Mouse (Mus musculus): ENCODE measurements around the gene Fam25c. TPM values are rescaled to one million over a fixed set of nuclear protein-coding genes. Genes with fewer than 3 reads are reported as not detected.
A peak's percentile ranks its signal among the peaks of the same experiment; 100 is the strongest.
"Not testable (repeated sequence)": the region's sequence is repeated elsewhere in the genome, so short reads cannot be mapped to it uniquely, and the experiment has no call there.

Fam25c gene
- total RNA-seq, 2 experiments from 2014 or later: not detected

DNA sequence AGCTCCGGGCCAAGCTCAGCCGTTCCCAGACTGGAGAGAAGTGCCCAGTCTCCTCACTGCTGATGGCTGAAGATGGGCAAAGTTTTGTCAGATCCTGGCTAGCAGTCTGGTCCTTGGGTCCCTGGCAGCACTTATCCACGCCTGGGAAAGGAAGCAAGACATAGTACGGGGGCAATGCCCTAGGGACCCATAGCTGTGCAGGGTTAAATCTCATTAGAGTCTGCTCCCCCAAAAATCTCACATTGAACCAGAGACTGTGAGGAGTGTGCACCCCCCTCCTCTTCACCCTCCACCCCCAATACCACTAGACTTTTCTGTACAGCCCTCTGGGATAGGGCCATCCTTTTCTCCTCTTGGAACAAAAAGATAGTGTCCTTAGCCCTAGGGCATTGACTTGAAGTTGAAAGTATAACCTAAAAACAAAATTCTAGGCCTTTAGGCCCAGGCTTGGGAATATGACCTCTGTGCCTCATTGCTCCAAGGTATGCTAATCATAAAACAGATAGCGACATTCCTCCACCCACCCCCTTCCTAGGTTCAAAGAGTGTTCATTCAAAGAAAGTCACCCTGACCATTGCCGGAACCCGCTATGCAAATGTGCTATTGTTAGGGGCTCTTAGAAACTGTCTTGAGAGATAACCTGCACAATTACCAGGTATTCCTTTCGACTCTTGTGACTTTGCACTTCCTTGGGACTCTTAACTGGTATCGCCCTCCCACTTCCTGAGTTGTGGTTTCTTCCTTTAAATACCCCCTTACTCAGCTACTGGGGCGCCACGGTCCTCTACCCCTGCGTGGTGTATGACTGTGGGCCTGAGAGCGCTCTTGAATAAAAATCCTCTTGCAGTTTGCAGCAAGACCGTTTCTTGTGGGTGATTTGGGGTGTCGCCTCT is 9.3 kb upstream of the Fam25c start:
- not testable (repeated sequence) for DNase-seq (ENCODE audit: low spot score in 2 of 2)

DNA sequence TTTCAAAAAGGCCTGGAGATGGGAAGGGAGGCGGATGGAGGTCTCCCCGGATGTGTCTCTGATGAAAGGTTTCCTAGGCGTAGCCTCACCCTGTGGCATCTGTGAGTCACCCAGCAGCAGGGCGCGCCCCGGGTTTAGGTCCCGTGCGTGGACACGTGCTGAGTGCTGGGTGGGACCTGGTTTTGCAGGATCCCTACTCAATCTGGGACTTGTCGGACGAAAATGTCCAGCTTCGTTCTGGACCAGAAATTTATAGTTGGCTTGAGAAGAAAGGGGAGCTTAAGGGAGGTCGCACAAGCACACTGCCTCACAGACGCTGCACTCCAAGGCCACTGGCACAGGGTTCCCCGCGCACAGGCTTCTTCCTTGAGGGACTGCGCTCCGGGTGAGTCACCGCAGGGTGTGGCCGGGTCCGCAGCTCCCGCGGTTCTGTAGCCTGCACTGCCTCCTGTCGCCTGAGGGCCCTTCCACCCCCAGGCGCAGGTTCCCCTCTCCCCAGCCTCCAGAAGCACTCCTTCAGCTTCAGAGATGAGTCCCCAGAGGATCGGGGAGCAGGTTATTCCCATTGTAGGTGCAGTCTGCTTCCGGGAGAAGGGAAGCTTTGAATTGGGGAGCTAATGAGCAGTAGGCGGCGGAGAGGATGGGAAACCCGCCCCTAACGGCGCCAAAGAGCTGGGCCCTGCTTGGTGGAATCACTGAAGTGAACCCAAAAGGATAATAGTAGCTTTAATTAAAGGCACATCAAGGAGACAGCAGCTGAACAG is 8.4 kb upstream of the Fam25c start:
- peak; percentile 22 to 33 for DNase-seq (ENCODE audit: low spot score in 2 of 2)

DNA sequence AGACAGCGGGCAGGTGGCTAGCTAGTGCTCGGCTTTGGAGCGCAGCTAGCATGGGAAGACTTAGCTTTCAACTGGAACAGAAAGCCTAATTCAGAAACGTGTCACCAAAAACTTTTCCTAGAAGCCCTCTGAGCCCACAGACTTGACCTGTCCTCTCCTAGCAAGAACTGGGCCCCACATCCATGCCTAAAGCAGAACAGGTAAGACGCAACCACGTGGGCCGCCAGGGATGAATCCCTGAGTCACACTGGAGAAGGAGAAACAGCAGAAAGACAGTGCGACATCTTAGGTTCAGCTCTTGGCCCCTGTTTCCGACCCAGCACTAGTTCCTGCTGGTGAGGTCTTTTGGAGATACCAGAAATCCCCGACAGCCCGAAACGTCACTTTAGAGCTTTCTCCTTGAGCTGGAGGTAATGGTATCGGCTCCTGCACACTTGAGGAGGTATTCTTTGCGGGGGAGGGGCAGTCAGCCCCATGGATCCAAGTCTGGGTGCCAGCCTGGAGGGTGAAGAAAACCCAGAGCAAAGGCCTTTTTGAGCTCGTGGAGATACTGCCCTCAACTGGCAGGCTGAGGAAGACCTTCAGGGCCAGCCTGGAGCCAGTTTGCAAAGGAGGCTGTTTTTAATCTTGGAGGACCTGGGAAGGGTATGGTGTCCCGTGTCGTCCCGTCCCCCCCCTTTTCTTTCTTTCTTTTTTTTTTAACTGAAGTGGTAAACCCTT is 7.7 kb upstream of the Fam25c start:
- DNase-seq (ENCODE audit: low spot score in 2 of 2): peak; percentile 62 to 72

DNA sequence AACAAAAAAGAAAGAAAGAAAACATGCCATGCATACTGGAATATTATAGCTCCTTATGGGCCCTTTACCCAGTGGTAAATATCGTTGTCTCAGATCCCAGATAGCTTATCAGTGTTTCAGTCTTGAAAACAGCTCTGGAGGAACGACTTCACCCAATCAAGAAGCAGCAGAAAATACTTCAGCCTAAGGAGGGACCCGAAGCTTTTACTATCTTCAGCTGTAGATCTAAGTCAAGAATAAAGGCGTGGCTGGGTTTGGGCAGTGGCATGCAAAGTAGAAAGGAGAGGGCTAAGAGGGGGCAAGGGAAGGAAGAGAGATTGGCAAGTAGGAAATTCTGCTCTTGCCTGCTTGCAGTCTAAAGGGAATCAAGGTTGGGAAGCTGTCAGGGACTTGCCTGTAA is 6.9 kb upstream of the Fam25c start:
- no peak for DNase-seq (ENCODE audit: low spot score in 2 of 2)

DNA sequence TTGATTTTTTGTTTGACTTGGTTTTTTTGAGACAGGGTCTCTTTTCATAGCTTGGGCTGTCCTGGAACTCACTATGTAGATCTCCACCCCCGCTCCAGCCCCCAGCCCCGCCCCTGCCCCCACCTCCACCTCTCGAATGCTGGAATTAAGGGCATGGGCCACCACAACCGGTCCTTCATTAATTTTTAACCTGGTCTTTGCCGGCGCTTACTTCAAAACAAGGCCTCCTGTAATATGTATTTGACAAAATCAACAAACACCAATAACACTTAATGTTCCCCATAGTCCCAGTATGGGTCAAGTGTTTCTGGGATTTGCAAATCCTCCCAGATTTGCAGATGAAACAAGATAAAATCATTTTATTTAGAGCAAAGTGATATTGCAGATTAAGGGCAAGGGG is 5.0 kb upstream of the Fam25c start:
- DNase-seq (ENCODE audit: low spot score in 2 of 2): no peak

DNA sequence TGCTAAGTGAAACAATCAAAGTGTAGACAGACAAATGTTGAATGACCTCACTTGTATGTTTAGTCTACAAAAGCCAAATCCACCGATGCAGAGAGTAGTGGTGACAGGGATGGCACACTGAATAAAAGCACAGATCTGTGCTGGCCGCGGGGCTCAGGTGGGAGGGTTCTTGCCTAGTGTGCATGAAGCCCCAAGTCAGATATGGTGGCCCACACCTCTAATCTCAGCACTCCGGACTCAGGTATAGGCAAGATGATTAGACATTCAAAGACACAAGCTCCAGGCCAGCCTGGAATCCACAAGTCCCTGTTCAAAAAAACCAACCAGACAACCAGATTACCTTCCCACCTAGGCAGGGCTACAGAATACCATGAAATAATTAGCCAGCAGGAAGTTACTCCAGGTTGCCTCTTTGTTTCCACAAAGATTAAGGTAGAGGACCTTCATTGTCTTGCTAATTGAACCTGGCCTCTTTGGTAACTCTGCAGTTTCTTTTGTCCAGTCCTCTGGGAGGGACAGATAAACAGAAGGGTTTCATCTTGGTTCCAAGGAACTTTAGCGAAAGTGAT is 4.5 kb upstream of the Fam25c start:
- no peak for DNase-seq (ENCODE audit: low spot score in 2 of 2)

DNA sequence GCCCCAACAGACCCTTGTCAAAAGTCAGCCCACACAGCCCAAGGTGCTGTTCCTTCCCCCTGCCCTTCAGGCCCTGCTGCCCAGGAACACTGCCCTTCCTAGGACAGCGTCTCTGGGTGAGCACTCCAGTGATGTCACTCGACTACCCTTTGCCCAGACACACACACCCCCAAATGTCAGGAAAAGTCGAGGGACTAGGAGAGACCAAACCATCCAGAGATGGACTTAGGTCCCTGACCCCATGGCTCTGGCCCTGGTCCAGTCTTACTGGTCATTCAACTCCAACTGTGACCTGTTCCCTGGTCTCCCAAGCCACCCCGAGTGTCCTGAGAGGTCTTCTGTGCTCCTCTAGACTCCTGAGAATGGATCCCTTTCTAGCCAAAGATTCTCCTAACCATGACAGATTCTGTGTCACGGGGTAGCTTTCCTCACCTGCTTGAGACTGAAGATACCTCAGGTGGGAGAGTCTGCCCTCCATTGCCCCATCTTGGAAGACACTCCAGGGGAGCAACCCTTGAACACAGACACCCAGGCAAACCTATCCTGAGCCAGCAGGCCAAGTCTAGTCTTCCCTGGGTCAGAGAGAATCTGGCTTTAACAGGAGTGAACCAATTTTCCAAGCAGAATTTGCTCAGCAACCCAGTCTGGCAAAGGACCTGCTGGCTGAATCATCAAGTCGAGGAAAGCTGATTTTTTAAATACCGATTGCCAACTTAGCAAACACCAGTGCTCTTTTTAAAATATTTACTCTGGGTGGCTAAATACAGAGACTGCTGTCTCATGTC is 2.6 kb upstream of the Fam25c start:
- peak in 1 of 2 experiments; percentile 49 for DNase-seq (ENCODE audit: low spot score in 2 of 2)

DNA sequence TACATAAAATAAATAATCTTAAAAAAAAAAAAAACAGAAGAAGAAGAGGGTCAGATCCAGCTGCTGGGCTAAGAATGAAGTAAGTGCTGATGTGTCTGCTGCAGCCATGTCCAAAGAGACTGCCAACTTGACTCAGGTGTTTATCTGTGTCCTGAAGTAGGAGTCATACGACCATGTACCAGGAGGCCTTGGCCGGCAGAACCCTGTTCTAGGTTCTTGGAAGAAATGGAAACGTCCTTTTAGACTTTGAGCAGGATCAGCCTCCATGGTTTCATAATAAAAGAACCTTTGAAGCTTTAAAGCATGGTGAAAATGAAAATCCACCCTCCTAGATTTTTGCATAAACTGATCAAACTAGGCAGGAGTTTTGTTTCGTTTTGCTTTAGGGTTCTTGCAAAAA is 777 bp downstream of the Fam25c start:
- no peak for DNase-seq (ENCODE audit: low spot score in 2 of 2)

DNA sequence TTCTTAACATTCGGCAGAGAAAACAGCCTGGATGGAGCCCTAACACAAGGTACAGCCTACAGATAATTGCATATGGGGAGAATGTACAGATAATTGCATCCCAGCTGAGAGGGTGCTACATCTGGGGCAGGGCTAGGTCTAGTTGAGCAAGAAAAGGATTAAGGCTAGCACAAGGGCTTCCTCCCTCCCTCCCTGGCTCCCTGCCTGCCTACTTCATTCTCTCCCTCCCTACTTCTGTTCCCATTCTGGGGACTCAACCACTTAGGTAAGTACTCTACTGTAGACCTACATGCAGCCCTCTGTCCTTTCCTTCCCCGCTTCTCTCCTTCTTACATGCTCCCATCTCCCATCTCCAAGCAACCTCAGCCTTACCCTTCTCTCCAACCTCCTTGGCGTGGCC is 1.9 kb downstream of the Fam25c start:
- DNase-seq (ENCODE audit: low spot score in 2 of 2): no peak

DNA sequence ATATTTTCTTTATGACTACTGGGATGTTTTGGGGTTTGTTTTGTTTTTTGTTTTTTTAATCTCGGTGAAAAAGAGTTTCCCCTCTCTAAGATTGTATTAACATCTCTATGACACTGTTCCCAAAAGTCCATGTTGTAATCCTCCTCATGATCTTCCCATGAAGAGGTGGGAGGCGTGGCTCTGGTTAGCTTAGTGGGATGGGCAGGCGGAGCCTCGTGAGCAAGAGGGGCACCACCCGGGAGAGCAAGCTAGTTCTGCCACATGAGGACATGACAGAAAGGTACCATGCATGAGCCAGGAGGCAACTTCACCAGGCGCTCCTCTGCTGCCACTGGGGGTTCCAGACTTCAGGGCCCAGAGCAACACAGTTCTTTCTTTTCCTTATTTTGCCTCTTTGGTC is 2.7 kb downstream of the Fam25c start:
- no peak for DNase-seq (ENCODE audit: low spot score in 2 of 2)

DNA sequence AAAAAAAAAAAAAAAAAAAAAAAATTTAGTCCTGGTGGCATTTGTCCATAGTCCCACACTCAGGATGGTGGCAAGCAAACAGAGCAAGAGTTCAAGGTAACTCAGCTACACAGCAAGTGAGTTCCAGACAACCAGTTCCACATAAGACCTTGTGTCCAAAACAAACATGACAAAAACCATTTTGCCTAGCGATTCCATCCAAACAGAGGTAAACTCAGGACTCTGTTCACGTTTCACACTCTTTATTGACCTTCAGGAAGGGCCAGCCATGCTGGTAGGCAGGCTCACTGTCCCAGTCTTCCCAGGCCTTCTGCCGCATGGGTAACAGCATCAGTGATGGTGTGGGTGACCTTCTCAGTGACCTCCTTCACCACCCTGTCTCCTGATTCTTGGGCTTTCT is 3.6 kb downstream of the Fam25c start:
- no peak for DNase-seq (ENCODE audit: low spot score in 2 of 2)

DNA sequence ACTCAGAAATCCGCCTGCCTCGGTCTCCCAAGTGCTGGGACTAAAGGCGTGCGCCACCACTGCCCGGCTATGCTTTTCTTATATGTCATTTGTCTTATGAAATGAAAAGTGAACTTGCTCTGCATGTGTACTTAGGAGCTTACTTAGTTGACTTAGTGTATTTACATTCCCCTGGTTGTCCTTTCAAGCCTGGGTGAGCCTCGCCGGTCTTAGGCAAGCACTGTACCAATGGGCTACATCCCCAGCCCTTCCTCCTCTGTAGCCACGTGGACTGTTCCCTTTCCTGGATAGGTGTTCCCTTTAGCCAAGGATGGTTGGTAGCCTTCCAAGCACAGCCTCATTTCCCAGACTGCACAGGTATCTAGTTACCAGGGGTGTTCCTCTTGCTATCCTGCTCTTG is 6.2 kb downstream of the Fam25c start:
- DNase-seq (ENCODE audit: low spot score in 2 of 2): no peak

DNA sequence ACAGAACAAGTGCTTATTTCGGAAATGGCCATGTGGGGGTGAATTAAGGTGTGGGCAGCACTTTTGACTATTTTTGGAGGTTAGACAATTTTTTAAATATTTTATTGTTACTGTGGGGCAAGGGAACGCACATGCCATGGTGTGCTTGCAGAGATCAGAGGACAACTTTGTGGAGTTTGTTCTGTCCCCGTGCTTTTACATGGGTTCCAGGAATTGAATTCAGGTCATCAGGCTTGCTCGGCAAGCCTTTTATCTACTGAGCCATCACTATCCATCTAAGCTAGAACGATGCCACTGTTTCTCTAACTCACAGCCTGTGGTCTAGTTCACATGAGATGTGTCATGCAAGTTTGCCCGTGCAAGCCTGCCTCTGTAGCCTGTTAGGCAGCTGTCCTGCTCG is 6.9 kb downstream of the Fam25c start:
- no peak for DNase-seq (ENCODE audit: low spot score in 2 of 2)

DNA sequence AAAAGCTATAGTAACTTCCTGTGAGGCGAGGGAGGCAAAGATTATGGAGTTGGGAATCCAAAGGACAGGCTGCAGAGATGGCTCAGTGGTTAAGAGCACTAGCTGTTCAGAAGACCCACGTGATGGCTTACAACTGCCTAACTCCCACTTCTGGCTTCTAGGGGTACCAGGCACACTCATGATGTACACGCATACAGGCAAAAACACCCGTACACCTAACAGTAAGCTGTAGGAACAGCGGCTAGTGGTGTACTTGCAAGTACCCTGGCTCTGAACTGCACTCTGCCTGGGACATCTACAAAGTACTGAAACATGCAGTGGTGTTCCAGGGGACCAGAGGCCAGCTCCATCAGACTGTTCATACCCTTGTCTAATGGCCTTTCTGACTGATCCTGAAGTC is 8.1 kb downstream of the Fam25c start:
- DNase-seq (ENCODE audit: low spot score in 2 of 2): no peak

DNA sequence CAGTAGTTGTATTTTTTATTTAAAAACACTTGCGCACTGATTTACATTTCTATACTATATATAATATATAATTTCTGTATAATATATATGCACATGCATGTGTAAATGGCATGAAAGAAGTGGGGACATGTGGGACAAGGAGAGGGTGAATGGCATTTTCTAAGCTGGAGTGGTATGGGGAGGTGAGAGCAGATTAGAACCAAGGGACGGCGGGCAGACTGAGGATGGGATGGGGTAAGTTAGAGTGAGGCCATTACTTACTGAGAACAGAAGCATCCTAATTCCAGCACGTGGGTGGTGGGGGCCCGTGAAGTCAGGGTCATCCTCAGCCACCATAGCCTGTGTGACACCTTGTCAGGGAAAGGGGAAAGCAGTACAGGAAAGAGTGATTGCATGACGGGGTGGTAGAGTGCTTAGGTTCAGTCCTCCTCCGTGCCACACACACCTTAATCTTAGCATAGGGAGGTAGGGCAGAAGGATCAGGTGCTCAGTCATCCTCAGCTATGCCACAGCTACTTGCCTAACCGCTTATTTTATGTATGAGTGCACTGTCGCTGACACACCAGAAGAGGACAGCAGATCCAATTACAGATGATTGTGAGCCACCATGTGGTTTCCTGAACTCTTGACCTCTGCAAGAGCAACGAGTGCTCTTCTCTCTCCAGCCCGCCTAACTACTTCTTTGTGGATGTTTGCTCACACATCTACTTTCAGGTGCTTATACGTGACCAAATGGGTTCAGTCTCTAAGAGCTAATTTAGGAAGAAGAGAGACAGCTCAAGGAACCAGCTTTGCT is 9.3 kb downstream of the Fam25c start:
- no peak for DNase-seq (ENCODE audit: low spot score in 2 of 2)

DNA sequence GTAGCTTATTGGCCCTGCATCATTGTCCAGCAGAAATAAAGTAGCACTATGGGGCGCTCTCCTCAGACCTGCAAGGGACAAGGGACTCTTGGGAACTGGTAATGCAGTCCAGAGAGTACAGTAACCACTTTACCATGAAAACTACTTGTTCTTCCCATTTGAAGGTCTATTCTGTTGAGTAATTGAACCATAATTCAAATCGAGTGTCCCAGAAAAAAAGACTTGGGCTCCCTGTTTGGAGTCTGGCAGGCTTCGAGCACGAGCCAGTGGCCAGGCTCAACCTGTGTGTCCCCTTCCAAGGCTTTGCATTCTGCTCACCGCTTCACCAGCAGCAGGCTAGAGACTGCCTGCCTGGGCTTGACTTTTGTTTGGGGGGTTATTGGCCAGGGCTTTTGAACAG is 10.9 kb downstream of the Fam25c start:
- no peak for DNase-seq (ENCODE audit: low spot score in 2 of 2)

DNA sequence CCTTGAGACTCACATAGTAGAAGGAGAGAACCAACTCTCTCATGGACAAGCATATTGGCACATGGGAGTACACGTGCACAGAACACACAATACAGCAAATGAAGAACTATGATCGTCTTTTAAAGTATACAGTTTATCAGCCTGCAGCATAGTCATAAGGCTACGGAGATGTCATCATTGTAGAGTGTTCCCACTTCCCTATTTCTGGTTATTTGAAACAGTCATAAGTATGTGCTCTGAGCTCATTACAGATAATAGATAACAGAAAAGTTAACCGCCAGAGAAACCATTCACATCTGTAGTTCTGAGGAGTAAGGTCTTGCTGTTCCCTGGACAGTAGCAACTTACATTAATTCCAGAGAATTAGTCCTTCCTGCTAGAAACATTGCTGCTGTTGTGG is 12.2 kb downstream of the Fam25c start:
- no peak for DNase-seq (ENCODE audit: low spot score in 2 of 2)

DNA sequence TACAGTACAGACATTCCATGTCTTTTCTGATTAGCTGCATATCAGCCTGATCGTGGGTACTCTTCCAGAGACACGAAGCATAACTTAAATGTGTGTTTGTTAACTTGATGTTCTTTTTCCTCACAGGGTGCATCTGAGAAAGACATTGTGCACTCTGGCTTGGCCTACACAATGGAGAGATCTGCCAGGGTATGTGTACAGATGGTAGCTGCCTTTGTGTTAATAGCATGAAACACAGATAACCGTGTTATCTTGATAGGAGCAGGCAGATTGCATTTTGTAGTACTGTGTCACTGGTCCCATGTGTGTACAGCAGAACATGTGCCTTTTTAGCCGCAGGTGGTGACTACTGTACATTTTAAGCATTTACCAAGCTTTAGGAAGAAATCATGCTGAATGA is 13.2 kb downstream of the Fam25c start:
- peak in 1 of 2 experiments; percentile 28 for DNase-seq (ENCODE audit: low spot score in 2 of 2)

DNA sequence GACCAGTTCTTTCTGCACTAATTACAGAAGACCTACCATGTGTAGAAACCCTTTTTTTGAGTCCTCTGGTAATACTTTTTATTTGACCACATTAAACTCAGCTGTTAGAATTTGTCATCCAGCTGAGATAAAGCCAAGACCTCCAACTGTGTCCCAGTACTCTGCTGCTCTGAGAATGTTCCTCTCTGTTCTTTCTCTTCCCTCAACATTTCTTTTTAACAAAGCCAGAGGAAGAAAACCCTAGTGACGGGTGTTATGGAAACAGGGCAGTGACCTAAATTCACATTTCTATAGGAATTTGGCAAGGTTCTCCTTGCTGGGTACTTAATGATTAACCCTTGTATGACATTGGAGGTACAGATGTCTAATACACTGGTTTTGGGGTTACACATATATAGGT is 15.8 kb downstream of the Fam25c start:
- DNase-seq (ENCODE audit: low spot score in 2 of 2): peak in 1 of 2 experiments; percentile 68

DNA sequence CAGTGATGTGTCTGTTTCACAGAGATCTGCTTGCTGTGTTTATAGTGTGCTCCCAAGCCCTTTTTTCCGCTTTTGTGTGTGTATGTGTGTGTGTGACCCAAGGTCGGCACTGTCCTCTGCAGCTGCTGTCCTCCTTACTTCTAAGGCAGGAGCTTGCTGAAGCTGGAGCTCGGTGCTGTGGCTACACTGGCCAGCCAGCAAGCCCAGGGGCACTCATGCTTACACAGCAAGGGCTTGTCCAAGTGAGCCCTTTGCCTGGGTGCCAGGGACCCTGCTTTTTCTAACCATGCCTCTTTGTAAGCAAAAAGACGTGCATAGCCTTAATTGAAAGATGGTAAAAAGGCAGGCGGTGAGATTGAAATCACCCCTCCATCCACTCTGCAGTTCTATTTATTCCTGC is 22.8 kb downstream of the Fam25c start:
- peak; percentile 38 to 82 for DNase-seq (ENCODE audit: low spot score in 2 of 2)
